Mouse (Mus musculus) thymus, adult 2 months (tissue): ENCODE results near the gene Tmem178b. TPM values are rescaled to one million over a fixed set of nuclear protein-coding genes. Genes with fewer than 3 reads are reported as not detected.

ENCODE experiments used
- DNase-seq: peaks from one replicate; pipeline ENCODE4 v3.0.0; 2021
- H3K27ac ChIP-seq: fragments of 200-500 bp; 2 replicates; pipeline ENCODE4 v1.5.1; 2012; ENCODE audit warnings: low read length, control low read depth; ENCODE audit not compliant: control insufficient read depth, insufficient read depth
- H3K27me3 ChIP-seq: fragments of 200-500 bp; 2 replicates; pipeline ENCODE4 v1.6.1; 2012; ENCODE audit warnings: mild to moderate bottlenecking, low read length, moderate library complexity, mixed read lengths; ENCODE audit not compliant: control insufficient read depth, insufficient read depth
- H3K36me3 ChIP-seq: fragments of 200-500 bp; 2 replicates; pipeline ENCODE4 v1.6.1; 2012; ENCODE audit warnings: mild to moderate bottlenecking, low read length, moderate library complexity; ENCODE audit not compliant: control insufficient read depth, insufficient read depth
- H3K4me1 ChIP-seq: fragments of 200-500 bp; replicated peaks from 2 replicates; pipeline ENCODE4 v1.6.1; 2012; ENCODE audit warnings: low read length; ENCODE audit not compliant: control insufficient read depth, insufficient read depth
- H3K4me3 ChIP-seq: fragments of 200-500 bp; 2 replicates; pipeline ENCODE4 v1.5.1; 2012; ENCODE audit warnings: mild to moderate bottlenecking, low read length, control low read depth, moderate library complexity; ENCODE audit not compliant: control insufficient read depth, insufficient read depth
- CTCF ChIP-seq: fragments of 200-500 bp; IDR thresholded peaks from 2 replicates; pipeline ENCODE4 v1.5.1; 2012; ENCODE audit warnings: mild to moderate bottlenecking, control low read depth, low read length, moderate library complexity, borderline replicate concordance; ENCODE audit not compliant: control insufficient read depth, poor library complexity, insufficient read depth; ENCODE audit errors: extremely low read depth
- POLR2A ChIP-seq: fragments of 200-500 bp; IDR thresholded peaks from 2 replicates; pipeline ENCODE4 v1.6.1; 2012; ENCODE audit warnings: mild to moderate bottlenecking, low read length, control low read depth, moderate library complexity; ENCODE audit not compliant: control insufficient read depth, poor library complexity, insufficient read depth; ENCODE audit errors: extremely low read depth
- WGBS: fragments of 180-500 bp; shearing (Covaris S2); methylation state at CpG from one replicate; pipeline ENCODE4 v1.1.7; 2018; 5-methylcytosine and 5-hydroxymethylcytosine counted together
- polyA plus RNA-seq: library from polyadenylated mRNA; depleted of rRNA; stranded (reverse); fragments of >200 nt; gene quantifications from 2 replicates; pipeline ENCODE4 v1.2.3, GENCODE M21; 2012

Tmem178b gene
- polyA plus RNA-seq, 1 experiment: 0.13 TPM

GRCm38 (mm10) chr6:40110729-40111128 lies 237.7 kb downstream of the Tmem178b start:
- H3K4me1 ChIP-seq: no peaks in the 10 kb centered on the region
- no peaks in the 10 kb centered on the region for H3K27me3 ChIP-seq
- no peak for DNase-seq
- no peak overlapping the region for H3K27ac ChIP-seq
- 88% methylated on average over 2 of the region's 2 CpGs for WGBS
- H3K36me3 ChIP-seq: no peaks in the 10 kb centered on the region
- H3K4me3 ChIP-seq: no peak overlapping the region
- TF ChIP-seq CTCF (no peak), POLR2A (no peak)

- TF ChIP-seq POLR2A: no peak
- no peak for TF ChIP-seq CTCF
- no peak overlapping the region for H3K4me3 ChIP-seq
- H3K27me3 ChIP-seq: no peaks in the 10 kb centered on the region
- WGBS: 95% methylated on average over 10 of the region's 10 CpGs
- DNase-seq: no peak
- no peak overlapping the region for H3K27ac ChIP-seq
- no peaks in the 10 kb centered on the region for H3K36me3 ChIP-seq
- no peaks in the 10 kb centered on the region for H3K4me1 ChIP-seq
Observed at GRCm38 (mm10) chr6:40112488-40112887, 239.4 kb downstream of the Tmem178b start.

GRCm38 (mm10) chr6:40116225-40116624 lies 243.2 kb downstream of the Tmem178b start:
- TF ChIP-seq POLR2A (no peak), CTCF (no peak)
- no peak for DNase-seq
- Histone ChIP-seq H3K27me3 (no peaks in the 10 kb centered on the region), H3K36me3 (no peaks in the 10 kb centered on the region), H3K4me3 (no peak overlapping the region), H3K27ac (no peak overlapping the region), H3K4me1 (no peaks in the 10 kb centered on the region)
- WGBS: 77% methylated on average over 3 of the region's 3 CpGs

- H3K36me3 ChIP-seq: no peaks in the 10 kb centered on the region
- H3K4me1 ChIP-seq: no peaks in the 10 kb centered on the region
- no peak overlapping the region for H3K4me3 ChIP-seq
- H3K27me3 ChIP-seq: no peaks in the 10 kb centered on the region
- no peak for DNase-seq
- 96% methylated on average over 2 of the region's 2 CpGs for WGBS
- TF ChIP-seq CTCF: no peak
- no peak for TF ChIP-seq POLR2A
- no peak overlapping the region for H3K27ac ChIP-seq
Observed at GRCm38 (mm10) chr6:40120176-40120575, 247.1 kb downstream of the Tmem178b start.

DNA sequence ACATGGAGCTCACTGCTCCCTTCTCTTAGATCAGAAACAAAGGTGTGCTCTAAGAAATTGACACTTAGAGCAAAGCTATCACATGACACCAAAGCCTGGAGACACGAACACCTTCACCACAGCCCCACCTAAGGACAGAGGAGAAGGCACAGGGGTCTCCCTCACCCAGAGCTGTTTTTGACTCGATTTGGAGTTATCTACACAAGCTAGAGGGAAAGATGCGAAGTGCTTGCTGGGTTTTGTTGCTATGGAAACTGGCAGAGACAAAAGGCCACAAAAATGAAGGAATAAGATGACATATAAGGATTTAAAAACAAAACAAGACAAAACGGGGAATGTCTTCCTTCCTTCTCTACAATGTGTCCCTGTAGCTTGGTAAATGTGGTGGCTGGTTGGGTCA lies 248.4 kb downstream of the Tmem178b start:
- Histone ChIP-seq H3K4me1 (no peaks in the 10 kb centered on the region), H3K27me3 (no peaks in the 10 kb centered on the region), H3K27ac (no peak overlapping the region), H3K36me3 (no peaks in the 10 kb centered on the region), H3K4me3 (no peak overlapping the region)
- no peak for DNase-seq
- WGBS: 71% methylated on average over 4 of the region's 4 CpGs
- TF ChIP-seq POLR2A (no peak), CTCF (no peak)

GRCm38 (mm10) chr6:40123070-40123690 lies 250.1 kb downstream of the Tmem178b start:
- WGBS: 81% methylated on average over 12 of the region's 12 CpGs
- H3K4me3 ChIP-seq: no peak overlapping the region
- no peaks in the 10 kb centered on the region for H3K4me1 ChIP-seq
- H3K27ac ChIP-seq: no peak overlapping the region
- no peak for DNase-seq
- H3K36me3 ChIP-seq: no peaks in the 10 kb centered on the region
- TF ChIP-seq POLR2A: no peak
- TF ChIP-seq CTCF: no peak
- no peaks in the 10 kb centered on the region for H3K27me3 ChIP-seq

GRCm38 (mm10) chr6:40123960-40124359 lies 250.9 kb downstream of the Tmem178b start:
- H3K4me1 ChIP-seq: no peaks in the 10 kb centered on the region
- no peak overlapping the region for H3K4me3 ChIP-seq
- no peak overlapping the region for H3K27ac ChIP-seq
- H3K27me3 ChIP-seq: no peaks in the 10 kb centered on the region
- no peak for DNase-seq
- H3K36me3 ChIP-seq: no peaks in the 10 kb centered on the region
- TF ChIP-seq CTCF: no peak
- TF ChIP-seq POLR2A: no peak
